Mouse (Mus musculus): ENCODE data around the gene Serpinf2.

DNA sequence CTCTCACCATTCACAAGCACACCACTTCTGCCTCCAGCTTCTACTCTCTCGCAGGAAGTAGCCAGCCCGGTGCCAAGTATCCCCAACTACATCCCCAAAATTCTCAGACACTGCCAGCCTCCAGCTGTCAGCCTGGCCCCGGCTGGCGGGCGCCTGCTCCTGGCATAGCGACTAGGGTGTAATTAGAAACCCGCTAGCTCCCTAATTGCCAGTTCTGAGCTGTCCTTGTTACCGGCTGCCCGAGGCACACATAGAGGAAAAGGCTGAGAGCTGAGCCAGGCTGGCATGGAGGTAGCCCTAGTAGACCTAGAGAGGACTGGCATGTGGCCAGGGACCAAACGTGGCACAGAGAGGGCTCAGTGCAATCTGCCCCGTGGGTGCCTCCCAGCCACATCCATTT lies 8.1 kb downstream of the Serpinf2 start:
- TF ChIP-seq POLR2A (IDR thresholded peaks at IDR 0.05; ENCODE audit: low read depth, low read length) (no peak), CTCF (IDR thresholded peaks at IDR 0.05; ENCODE audit: extremely low read depth, insufficient read depth, insufficient read length, insufficient replicate concordance) (no peak)

Measured in spleen, adult 2 months (tissue).